Mouse (Mus musculus) small intestine, adult 2 months (tissue): ENCODE measurements around the gene Ctnnbl1. TPM values are rescaled to one million over a fixed set of nuclear protein-coding genes. Genes with fewer than 3 reads are reported as not detected.

Source experiments
- H3K27ac ChIP-seq: fragments of 200-500 bp; 2 replicates; pipeline ENCODE4 v1.5.1; 2012; ENCODE audit warnings: low read depth, low read length, control low read depth, inconsistent platforms; ENCODE audit not compliant: insufficient read depth
- H3K27me3 ChIP-seq: fragments of 200-500 bp; 2 replicates; pipeline ENCODE4 v1.6.1; 2012; ENCODE audit warnings: mild to moderate bottlenecking, moderate library complexity, low read length, inconsistent platforms; ENCODE audit not compliant: control insufficient read depth, insufficient read depth
- H3K36me3 ChIP-seq: fragments of 200-500 bp; 2 replicates; pipeline ENCODE4 v1.6.1; 2012; ENCODE audit warnings: mild to moderate bottlenecking, low read length, control low read depth, inconsistent platforms; ENCODE audit not compliant: control insufficient read depth, insufficient read depth
- H3K4me1 ChIP-seq: fragments of 200-500 bp; 2 replicates; pipeline ENCODE4 v1.6.1; 2012; ENCODE audit warnings: low read length, inconsistent platforms, mixed read lengths; ENCODE audit not compliant: control insufficient read depth, insufficient read depth, insufficient read length
- H3K4me3 ChIP-seq: fragments of 200-500 bp; 2 replicates; pipeline ENCODE4 v1.5.1; 2012; ENCODE audit warnings: low read depth, mild to moderate bottlenecking, control low read depth, inconsistent platforms, low read length, moderate library complexity
- CTCF ChIP-seq: fragments of 200-500 bp; IDR thresholded peaks from 2 replicates; pipeline ENCODE4 v1.5.1; 2012; ENCODE audit warnings: low read depth, mild to moderate bottlenecking, control low read depth, inconsistent platforms, low read length, moderate library complexity, mixed read lengths; ENCODE audit not compliant: insufficient replicate concordance, insufficient read length; ENCODE audit errors: extremely low read depth
- POLR2A ChIP-seq: fragments of 200-500 bp; IDR thresholded peaks from 2 replicates; pipeline ENCODE4 v1.6.1; 2012; ENCODE audit warnings: low read depth, mild to moderate bottlenecking, control low read depth, inconsistent platforms, low read length, moderate library complexity
- WGBS: fragments of 180-500 bp; shearing (Covaris S2); methylation state at CpG from one replicate; pipeline ENCODE4 v1.1.7; 2018; 5-methylcytosine and 5-hydroxymethylcytosine counted together
- polyA plus RNA-seq: library from polyadenylated mRNA; depleted of rRNA; stranded (reverse); fragments of >200 nt; gene quantifications from 2 replicates; pipeline ENCODE4 v1.2.3, GENCODE M21; 2012

The Ctnnbl1 gene
- polyA plus RNA-seq, 1 experiment, result 17.2 TPM

DNA sequence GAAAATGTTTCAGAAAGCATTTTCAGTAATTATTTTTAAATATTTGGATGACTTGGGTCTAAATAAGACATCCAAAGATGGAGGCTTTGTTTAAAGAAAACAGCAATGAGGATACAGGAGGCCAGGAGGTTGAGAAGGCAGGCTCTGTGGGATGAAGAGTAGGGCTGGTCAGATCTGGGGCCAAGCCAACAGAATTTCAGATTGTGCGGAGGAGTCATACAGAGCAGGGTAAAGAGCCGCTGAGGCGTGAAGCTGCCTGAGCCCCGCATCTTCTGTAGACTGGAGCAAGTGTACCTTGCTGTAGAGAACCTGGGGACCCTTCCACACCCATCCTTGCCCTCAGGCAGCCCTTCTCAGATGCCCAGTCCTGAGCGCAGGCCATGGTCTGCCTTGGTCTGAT is 65.5 kb downstream of the Ctnnbl1 start:
- H3K27me3 ChIP-seq, result no peaks in the 10 kb centered on the region
- peaks cover 8% of the 10 kb centered on the region for H3K36me3 ChIP-seq
- no peak overlapping the region for H3K4me3 ChIP-seq
- TF ChIP-seq POLR2A (no peak), CTCF (no peak)
- no peak overlapping the region for H3K27ac ChIP-seq
- WGBS, result 90% methylated on average over 5 of the region's 5 CpGs
- 0 out of 2 replicates have a peak, but pooled peaks cover 2% of the 10 kb centered on the region for H3K4me1 ChIP-seq

DNA sequence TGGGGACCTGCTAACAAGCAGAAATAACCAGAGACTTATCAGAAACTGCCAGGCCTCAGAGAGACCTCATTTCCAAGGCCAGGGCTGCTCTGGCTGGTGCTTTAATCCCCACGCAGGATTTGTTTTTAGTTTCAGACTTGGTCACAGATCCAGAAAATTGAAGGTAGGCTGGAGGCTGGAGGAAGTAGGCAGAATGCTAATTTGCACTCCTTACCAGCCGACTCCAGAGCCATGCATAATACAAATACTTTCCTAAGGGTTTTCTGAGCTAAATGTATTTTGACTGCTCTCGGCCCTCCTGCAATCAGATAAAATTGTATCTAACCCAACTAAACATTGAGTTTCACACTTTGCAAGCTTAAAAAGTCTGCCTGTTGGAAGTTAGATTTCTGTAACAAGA is 67.2 kb downstream of the Ctnnbl1 start:
- H3K27me3 ChIP-seq, result no peaks in the 10 kb centered on the region
- TF ChIP-seq CTCF, result no peak
- no peak for TF ChIP-seq POLR2A
- 0 out of 2 replicates have a peak, but pooled peaks cover 2% of the 10 kb centered on the region for H3K4me1 ChIP-seq
- no peak overlapping the region for H3K27ac ChIP-seq
- 88% methylated on average over 3 of the region's 3 CpGs for WGBS
- H3K4me3 ChIP-seq, result no peak overlapping the region
- H3K36me3 ChIP-seq, result peaks cover 7% of the 10 kb centered on the region

DNA sequence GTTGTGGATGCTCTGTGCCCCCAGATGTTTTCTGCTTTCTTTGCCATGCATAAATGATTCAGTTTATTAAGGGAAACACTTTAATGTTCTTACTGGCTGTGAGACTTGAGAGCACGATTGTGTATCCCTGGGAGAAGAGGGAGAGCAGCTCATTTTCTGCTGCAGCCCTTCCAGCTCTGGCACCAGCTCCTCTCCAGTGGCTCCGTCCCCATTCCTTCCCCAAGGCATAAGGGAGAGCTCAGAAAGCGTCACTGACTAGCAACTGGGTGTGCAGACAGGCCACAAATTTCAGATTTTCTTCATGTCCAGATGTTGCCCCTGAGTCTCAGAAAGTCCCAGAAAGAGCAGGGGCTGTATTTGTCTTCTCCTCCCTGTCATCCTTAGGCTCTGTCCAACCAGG is 67.9 kb downstream of the Ctnnbl1 start:
- 87% methylated on average over 3 of the region's 3 CpGs for WGBS

DNA sequence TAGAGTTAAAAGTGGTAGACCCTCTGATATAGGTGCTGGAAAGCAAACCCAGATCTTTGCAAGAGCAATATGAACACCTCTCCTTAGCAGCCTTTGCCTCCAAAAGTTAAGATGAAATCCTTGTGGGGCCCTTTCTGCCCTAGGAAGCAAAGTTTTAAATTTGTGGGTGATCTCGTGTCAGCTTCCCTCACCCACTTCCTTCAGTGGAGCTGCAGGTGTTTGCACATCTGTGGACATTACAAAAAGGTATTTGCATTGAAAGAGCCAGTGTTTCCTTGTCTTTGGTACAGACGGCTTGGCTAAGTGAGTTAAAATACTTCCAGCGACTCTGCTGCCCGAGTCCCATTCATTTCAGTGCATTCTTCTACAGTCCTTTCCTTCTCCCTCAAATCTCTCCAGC is 69.9 kb downstream of the Ctnnbl1 start:
- peaks cover 16% of the 10 kb centered on the region; the same call in 1 of the 2 replicates for H3K36me3 ChIP-seq
- TF ChIP-seq POLR2A, result no peak
- TF ChIP-seq CTCF, result no peak
- 88% methylated on average over 4 of the region's 4 CpGs for whole genome bisulfite sequencing
- H3K4me3 ChIP-seq, result no peak overlapping the region
- 0 out of 2 replicates have a peak, but pooled peaks cover 2% of the 10 kb centered on the region for H3K4me1 ChIP-seq
- no peak overlapping the region for H3K27ac ChIP-seq
- no peaks in the 10 kb centered on the region for H3K27me3 ChIP-seq

More for the DNA sequence above, 67.9 kb downstream of the Ctnnbl1 start:
- Histone ChIP-seq H3K4me3 (no peak overlapping the region), H3K36me3 (peaks cover 10% of the 10 kb centered on the region; the same call in 1 of the 2 replicates), H3K4me1 (0 out of 2 replicates have a peak, but pooled peaks cover 2% of the 10 kb centered on the region), H3K27ac (no peak overlapping the region), H3K27me3 (no peaks in the 10 kb centered on the region)
- TF ChIP-seq POLR2A (no peak), CTCF (no peak)

DNA sequence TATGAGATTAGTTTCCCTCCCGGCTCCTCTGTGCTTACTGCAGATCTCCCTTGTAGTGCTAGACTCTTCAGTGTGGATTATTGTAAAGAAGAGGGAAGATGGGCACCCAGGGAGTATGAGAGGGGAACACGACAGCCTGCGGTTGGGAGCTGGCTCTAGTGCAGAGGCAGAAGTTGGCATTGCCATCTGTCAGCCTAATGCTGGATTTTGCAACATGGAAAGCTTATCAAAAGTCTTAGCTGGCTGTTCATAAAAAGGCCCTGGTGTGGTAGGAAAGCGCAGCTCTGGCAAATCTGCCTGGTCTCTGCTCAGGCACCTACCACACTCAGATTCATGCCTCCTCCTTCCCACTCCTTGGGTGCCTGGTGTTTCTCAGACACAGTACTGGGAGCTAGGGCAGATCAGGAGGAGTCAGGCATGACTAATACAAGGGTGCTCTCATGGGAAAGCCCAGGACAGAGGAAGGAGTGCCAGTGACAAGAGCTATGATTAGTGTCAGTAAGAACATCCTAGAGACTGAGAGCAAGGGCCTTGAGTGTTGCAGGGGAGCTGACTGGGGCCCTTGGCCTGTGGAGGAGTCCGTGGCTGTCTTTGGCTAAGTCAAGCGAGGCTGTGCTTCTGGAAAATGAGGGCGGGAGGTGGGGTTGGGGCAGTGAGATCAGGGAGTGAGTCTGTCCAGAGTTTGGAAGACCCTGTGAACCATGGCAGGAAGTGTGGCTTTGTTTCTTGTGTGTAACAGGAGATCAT is 70.6 kb downstream of the Ctnnbl1 start:
- Histone ChIP-seq H3K27ac (no peak overlapping the region), H3K27me3 (no peaks in the 10 kb centered on the region), H3K4me1 (0 out of 2 replicates have a peak, but pooled peaks cover 2% of the 10 kb centered on the region), H3K36me3 (peaks cover 18% of the 10 kb centered on the region; the same call in 1 of the 2 replicates), H3K4me3 (no peak overlapping the region)
- 86% methylated on average over 7 of the region's 7 CpGs for WGBS
- TF ChIP-seq POLR2A (no peak), CTCF (no peak)

DNA sequence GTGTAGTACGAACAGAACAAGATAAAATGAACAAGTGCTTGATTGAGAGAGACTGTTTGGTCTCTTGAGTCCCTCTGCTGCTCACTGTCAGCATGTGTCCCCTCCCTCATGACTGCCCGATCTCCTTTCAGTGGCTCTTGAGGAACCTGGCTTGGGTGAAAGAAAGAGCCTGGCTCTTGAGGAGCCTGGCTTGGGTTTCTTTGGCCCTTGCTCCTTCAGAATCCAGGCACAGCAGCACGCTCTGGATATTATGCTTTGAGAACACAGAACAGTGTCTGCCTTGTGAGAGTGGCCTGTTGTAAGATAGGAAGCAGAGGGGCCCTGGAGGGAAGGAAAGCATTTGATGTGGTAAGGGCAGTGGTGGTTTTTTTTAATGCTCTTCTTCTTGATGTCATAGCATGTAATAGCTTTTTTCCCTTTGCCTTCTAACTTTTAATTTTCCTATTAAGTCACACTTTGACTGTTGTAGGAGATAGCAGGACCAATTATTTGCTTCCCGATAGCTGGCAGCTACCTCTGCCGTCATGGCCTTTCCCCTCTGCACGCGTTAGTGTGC is 71.2 kb downstream of the Ctnnbl1 start:
- no peaks in the 10 kb centered on the region for H3K27me3 ChIP-seq
- H3K4me1 ChIP-seq, result no peaks in the 10 kb centered on the region
- H3K36me3 ChIP-seq, result peaks cover 20% of the 10 kb centered on the region; the same call in 1 of the 2 replicates
- 79% methylated on average over 7 of the region's 7 CpGs for WGBS
- no peak overlapping the region for H3K4me3 ChIP-seq
- TF ChIP-seq CTCF (no peak), POLR2A (no peak)
- no peak overlapping the region for H3K27ac ChIP-seq

DNA sequence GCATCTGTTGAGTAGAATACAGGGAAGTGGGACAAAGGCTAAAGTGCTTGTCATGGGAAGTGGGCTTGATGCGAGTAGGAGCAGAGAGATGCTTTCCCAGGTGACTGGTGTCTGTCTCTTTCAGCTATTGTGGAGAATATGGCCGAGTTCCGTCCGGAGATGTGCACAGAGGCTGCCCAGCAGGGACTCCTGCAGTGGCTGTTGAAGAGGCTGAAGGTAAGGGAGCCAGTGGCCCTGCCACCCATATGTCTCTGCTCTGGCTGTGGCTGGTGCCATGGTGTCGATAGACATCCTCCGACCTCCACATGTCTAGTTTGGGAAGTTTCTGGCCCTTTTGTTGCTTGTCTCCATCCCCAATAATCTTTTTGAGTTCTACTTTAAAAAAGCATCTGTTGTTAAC is 72.1 kb downstream of the Ctnnbl1 start:
- no peaks in the 10 kb centered on the region for H3K27me3 ChIP-seq

More for the DNA sequence above, 72.1 kb downstream of the Ctnnbl1 start:
- H3K4me1 ChIP-seq, result no peaks in the 10 kb centered on the region
- H3K4me3 ChIP-seq, result no peak overlapping the region
- H3K36me3 ChIP-seq, result peaks cover 20% of the 10 kb centered on the region; the same call in 1 of the 2 replicates
- TF ChIP-seq POLR2A (no peak), CTCF (no peak)
- no peak overlapping the region for H3K27ac ChIP-seq
- 90% methylated on average over 6 of the region's 6 CpGs for WGBS
